Mouse (Mus musculus) c-Kit-positive CD71-negative TER-119-negative erythroid progenitor cells, embryonic 14.5 days (primary cell): ENCODE data around the gene Arhgef6.

Experiments used
- DNase-seq: peaks from one replicate; pipeline ENCODE4 v3.0.0-alpha.2; 2013; ENCODE audit warnings: low read depth

Gene Arhgef6

DNA sequence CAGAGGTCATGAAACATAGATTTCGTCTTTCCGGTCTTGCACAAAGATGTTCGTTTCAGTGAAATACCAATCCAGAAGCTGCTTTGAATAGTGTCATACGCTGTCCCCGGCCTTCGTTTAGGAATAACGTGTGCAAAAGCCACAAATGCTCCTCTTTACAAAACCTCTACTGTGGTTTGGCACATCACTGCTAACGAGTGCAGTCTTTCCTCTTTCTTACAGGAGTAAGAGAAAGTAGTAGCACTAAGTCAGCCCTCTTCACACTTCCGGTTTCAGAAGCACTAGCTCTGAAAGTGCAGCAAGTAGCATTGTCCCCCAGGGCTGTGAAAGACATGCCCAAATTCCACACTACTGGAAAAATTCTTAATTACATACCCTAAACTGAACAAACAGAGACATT, 142.2 kb downstream of the Arhgef6 start:
- DNase-seq: no peak

DNA sequence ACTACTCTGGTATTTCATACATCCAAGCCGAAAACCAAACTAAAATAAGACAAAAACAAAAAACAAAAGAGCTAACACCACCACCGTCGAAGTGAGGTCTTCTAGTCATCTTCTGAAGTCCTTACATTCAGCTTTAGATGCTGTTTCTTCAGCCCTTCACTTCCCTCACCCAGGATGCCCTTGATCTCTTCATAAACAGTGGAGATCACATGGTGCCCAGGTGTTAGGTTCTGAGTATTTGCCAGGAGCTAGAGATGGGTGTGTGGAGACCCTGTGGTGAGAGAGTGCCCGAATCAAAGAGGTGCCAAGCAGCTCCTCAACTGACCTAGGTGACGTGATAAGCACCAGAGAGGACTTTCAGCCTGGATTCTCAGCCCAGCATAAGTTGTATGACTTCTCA, 149.2 kb downstream of the Arhgef6 start:
- DNase-seq: no peak

DNA sequence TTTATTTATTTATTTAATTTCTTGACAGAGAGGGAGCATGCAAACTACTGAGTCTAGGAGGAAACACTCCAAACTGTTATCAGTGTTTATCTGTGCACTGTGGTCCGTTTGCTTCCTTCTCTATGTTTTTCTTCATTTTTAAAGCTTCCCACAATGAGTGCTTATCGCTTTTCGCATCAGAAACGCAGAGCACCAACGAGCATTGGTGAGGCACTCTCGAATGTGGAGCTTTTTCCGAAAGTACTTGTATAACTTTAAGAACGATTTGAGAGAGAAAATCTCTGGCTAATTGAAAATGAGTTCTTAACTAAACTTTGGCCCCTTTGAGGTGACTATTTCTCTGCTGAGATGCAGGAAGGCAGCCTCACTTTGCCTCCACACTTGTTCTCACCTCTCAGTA, 151.2 kb downstream of the Arhgef6 start:
- no peak for DNase-seq

DNA sequence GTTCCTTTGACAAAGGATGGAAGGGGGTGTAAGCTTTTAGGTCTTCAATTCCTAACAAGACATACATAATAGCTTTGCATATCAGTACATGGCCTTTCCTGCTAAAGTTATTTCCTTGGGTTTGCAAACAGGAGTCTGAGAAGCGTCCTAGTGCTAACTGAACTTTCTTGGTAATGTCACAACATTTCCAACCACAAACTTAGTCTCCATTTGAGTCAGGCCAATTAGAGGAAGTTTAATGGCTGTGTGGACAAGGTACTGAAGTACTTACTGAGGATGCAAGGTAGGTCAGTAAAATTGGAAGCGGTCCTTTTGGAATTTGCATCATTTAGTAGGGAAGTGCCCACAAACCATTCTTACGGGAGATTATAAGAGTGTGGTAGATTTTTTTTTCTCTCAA, 155.2 kb downstream of the Arhgef6 start:
- DNase-seq: no peak

DNA sequence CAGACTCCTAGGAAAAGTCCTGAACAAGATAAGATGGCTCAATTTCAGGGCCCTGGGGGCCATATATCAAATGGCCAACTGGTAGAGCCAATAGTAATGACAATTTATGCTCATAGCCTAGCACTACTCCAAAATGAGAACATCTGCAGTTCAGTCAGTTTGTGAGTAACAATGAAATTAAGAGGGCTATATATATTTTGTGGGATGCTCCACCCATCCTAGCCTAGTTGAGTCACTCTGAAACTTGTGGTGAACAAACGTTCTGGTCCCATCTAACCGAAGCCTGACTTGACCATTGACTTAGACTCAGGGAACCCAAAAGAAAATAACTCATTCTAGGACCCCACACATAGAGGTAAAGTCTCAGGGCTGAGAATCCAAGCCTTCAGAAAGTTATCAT, 156.1 kb downstream of the Arhgef6 start:
- DNase-seq: no peak
